Mouse (Mus musculus) E14TG2a.4 (cell line): ENCODE data around the gene Nkain1.

Experiments used
- CTCF ChIP-seq: conservative IDR thresholded peaks from 2 replicates; pipeline ENCODE4 v1.5.1; 2014; ENCODE audit warnings: low read length
- NANOG ChIP-seq: IDR thresholded peaks from 2 replicates; pipeline ENCODE4 v1.6.1; 2014; ENCODE audit warnings: borderline replicate concordance, low read length, mixed read lengths
- POU5F1 ChIP-seq: IDR thresholded peaks from 2 replicates; pipeline ENCODE4 v1.6.1; 2014; ENCODE audit warnings: low read length, borderline replicate concordance

- TF ChIP-seq CTCF (no peak), POU5F1 (no peak), NANOG (no peak)
Observed at GRCm38 (mm10) chr4:130576247-130576931, 2.4 kb upstream of the Nkain1 start.
